Mouse (Mus musculus): ENCODE results near the gene Serpina3m. TPM values are rescaled to one million over a fixed set of nuclear protein-coding genes. Genes with fewer than 3 reads are reported as not detected.

Gene Serpina3m
- total RNA-seq, 2 experiments from 2014 or later: not detected

- no peak for TF ChIP-seq CTCF (IDR thresholded peaks at IDR 0.05)
- Histone ChIP-seq H3K4me3 (no peak overlapping the region), H3K27ac (no peak overlapping the region)
- intact Hi-C loops (cut with DNase I): no loop called here
- no peak for DNase-seq
Observed at GRCm38 (mm10) chr12:104414576-104414975, 76.3 kb downstream of the Serpina3m start.

- no peak overlapping the region for H3K4me3 ChIP-seq
- peak; percentile 55 for DNase-seq
- H3K27ac ChIP-seq: peak overlapping the region; percentile 40; the same call in 1 of the 2 replicates
- TF ChIP-seq CTCF (IDR thresholded peaks at IDR 0.05): no peak
- intact Hi-C loops (cut with DNase I): no loop called here
Observed at GRCm38 (mm10) chr12:104415625-104416315, 77.5 kb downstream of the Serpina3m start.

DNA sequence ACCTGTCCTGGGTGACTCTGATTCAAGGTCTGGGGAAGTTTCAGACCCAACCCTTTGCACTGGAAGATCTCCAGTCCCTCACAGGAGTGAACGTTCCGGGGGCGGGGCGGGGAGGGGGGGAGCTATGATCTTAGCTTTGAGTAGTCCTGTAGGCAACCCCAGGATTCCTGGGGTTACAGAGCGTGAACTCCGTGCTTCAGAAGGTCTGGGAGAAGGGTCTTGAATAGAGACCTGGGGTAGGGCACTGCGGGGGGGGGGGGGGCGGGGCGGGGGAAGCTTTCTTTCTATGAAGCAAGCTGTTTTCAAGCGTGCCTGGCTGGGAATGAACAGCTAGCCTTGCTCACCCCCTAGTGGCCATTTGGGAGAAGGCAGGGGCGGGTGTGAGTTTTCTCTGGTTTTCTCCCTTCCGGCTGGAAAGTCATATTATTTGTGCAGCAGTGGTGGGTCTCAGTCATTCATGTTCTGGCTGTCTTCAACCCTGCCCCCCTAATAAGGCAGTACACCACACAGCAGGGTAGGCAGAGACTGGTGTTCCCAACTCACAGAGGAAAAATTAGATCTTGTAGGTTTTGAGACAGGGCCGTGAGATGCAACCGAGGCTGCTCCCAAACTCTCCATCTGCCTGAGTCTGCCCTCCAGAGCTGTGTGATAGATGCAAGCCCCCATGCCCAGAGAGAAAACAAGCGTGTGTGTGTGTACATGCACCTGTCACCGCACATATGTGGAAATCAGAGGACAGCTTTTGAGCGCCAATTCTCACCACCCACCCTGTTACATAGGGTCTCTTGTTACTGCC lies 80.3 kb downstream of the Serpina3m start:
- DNase-seq: peak; percentile 80
- no peak overlapping the region for H3K27ac ChIP-seq
- peak; percentile 84 for TF ChIP-seq CTCF (IDR thresholded peaks at IDR 0.05)
- intact Hi-C loops (cut with DNase I): loop anchor here (1.0 kb wide), 1 partner anchor 423 kb away; no protein-coding TSS in a partner anchor
- no peak overlapping the region for H3K4me3 ChIP-seq

GRCm38 (mm10) chr12:104419136-104419462 lies 80.8 kb downstream of the Serpina3m start:
- peak; percentile 36 for TF ChIP-seq CTCF (IDR thresholded peaks at IDR 0.05)
- intact Hi-C loops (cut with DNase I): no loop called here
- Histone ChIP-seq H3K4me3 (no peak overlapping the region), H3K27ac (no peak overlapping the region)
- no peak for DNase-seq

DNA sequence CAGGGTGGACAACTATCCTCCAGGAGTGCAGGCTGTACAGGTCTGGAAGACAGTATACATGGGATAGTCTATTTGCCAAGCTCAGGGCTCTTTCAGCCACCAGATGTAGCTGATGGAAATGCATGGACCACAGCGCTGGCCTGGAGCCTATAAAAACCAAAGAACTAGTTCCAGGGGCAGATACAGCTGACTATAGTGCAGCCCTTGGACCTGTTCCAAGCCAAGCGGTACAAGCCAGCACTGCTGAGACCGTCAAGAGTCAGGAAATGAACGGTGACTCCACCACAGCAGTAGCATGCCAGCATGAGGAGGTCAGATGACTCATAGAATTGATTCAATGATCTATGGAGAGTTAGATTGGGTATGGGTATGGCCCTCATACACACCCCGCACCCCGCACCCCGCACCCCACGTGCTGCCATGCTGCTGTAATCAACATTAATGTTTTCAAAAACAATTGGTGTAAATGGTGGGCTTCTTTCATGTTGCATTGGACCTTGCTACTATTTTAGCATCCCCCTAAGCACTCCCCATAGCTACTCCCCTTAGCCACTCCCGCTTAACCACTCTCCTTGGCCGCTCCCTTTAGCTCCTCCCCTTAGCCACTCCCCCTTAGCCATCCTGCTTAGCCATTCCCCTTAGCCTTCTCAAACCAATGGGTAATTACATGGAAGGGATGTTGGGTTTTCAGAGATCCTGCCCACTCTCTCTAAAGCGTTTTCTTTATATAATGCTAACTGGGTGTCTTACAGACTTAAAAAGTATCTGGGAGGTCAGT lies 84.5 kb downstream of the Serpina3m start:
- TF ChIP-seq CTCF (IDR thresholded peaks at IDR 0.05): no peak
- intact Hi-C loops (cut with DNase I): no loop called here
- DNase-seq: no peak
- H3K27ac ChIP-seq: no peak overlapping the region
- no peak overlapping the region for H3K4me3 ChIP-seq

DNA sequence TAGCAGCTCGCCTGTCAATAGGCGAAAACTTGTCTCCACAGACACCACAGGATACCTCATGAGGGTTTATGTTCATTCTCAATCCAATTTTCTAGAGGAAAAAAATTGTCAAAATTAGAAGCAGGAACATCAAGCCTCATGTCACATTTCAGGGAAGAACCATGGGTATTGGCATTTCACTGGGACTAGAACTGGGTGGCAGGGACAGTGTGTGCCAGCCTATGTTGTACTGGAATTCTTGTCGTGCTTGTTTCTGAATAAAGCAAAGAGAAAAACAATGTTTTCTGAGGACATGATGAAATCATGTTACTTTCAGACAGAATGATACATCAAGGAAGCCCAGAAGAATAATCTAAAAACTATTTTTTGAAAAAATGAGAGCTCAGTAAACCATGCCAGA lies 87.3 kb downstream of the Serpina3m start:
- H3K4me3 ChIP-seq: no peak overlapping the region
- no peak overlapping the region for H3K27ac ChIP-seq
- no peak for TF ChIP-seq CTCF (IDR thresholded peaks at IDR 0.05)
- intact Hi-C loops (cut with DNase I): no loop called here
- no peak for DNase-seq

- no peak overlapping the region for H3K4me3 ChIP-seq
- intact Hi-C loops (cut with DNase I): no loop called here
- peak; percentile 74 for TF ChIP-seq CTCF (IDR thresholded peaks at IDR 0.05)
- DNase-seq: peak; percentile 44
- no peak overlapping the region for H3K27ac ChIP-seq
Observed at GRCm38 (mm10) chr12:104426915-104427314, 88.6 kb downstream of the Serpina3m start.

DNA sequence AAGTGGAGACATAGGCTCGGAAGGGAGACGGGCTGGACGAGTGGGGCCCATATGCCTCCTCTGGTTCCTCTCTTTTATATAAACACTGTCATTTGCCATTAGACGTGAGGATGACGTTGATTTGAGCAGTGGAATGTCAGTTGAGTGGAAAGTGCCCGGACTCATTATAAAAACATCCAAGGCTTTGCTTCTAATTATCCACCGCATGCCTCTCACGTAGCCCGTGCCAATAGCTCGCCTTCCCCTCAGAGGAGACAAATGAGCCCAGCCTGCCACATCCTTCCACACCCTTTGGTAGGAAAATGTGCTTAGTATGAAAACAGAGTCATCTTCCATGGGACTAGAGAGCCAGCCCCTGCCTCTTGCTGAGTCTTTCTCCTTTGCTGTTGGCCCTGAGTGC lies 93.1 kb downstream of the Serpina3m start:
- TF ChIP-seq CTCF (IDR thresholded peaks at IDR 0.05): no peak
- intact Hi-C loops (cut with DNase I): no loop called here

DNA sequence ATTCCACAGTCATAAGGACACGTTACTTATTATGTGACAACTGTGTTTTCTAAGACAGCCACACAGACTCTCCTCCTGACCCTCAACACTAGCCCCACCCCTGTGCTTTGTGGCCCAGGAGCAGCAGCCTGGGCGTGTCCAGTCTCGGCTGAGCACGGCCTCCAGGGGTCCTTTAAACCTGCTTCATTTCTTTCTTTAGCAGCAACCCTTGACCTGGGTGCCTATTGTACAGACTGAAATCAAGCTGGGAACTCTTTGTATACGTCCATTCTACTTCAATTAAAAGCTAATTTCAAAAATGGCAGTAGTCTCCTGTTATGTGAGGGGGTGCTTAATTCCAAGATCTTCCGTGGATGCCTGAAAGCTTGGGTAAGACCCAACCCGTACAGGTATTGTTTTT lies 94.9 kb downstream of the Serpina3m start:
- H3K4me3 ChIP-seq: no peak overlapping the region
- TF ChIP-seq CTCF (IDR thresholded peaks at IDR 0.05): no peak
- no peak for DNase-seq
- intact Hi-C loops (cut with DNase I): no loop called here
- no peak overlapping the region for H3K27ac ChIP-seq

More for the DNA sequence above, 93.1 kb downstream of the Serpina3m start:
- Histone ChIP-seq H3K4me3 (no peak overlapping the region), H3K27ac (no peak overlapping the region)
- DNase-seq: no peak

- intact Hi-C loops (cut with DNase I): no loop called here
- no peak for DNase-seq
- H3K4me3 ChIP-seq: peak overlapping the region; percentile 50
- TF ChIP-seq CTCF (IDR thresholded peaks at IDR 0.05): no peak
- no peak overlapping the region for H3K27ac ChIP-seq
Observed at GRCm38 (mm10) chr12:104433951-104434735, 95.9 kb downstream of the Serpina3m start.

GRCm38 (mm10) chr12:104440087-104440760 lies 101.9 kb downstream of the Serpina3m start:
- intact Hi-C loops (cut with DNase I): loop anchor here (1.0 to 10.0 kb wide), 3 partner anchors 259 to 499 kb away; no protein-coding TSS in a partner anchor
- peak; percentile 100 for TF ChIP-seq CTCF (IDR thresholded peaks at IDR 0.05)
- Histone ChIP-seq H3K27ac (no peak overlapping the region), H3K4me3 (no peak overlapping the region)
- DNase-seq: peak; percentile 87

Measured in gastrocnemius, adult 2 months (tissue).